Mouse (Mus musculus) hindbrain, embryonic 13.5 days (tissue): ENCODE data around the gene Erc2. TPM values are rescaled to one million over a fixed set of nuclear protein-coding genes. Genes with fewer than 3 reads are reported as not detected.

Experiments used
- ATAC-seq: fragments of 200-750 bp; cut with Nextera tagmentation; 2 replicates; pipeline ENCODE4 v1.8.0; 2017; ENCODE audit warnings: moderate TSS enrichment; ENCODE audit not compliant: low FRiP score
- H3K27ac ChIP-seq: fragments of 300-500 bp; sonication (generic); 2 replicates; pipeline ENCODE4 v1.5.1; 2015; ENCODE audit warnings: inconsistent platforms, mild to moderate bottlenecking, moderate library complexity
- H3K27me3 ChIP-seq: fragments of 300-500 bp; sonication (generic); 2 replicates; pipeline ENCODE4 v1.6.1; 2015; ENCODE audit warnings: mild to moderate bottlenecking, inconsistent platforms
- H3K36me3 ChIP-seq: fragments of 300-500 bp; sonication (generic); 2 replicates; pipeline ENCODE4 v1.6.1; 2015; ENCODE audit warnings: mild to moderate bottlenecking, inconsistent platforms
- H3K4me1 ChIP-seq: fragments of 300-500 bp; sonication (generic); replicated peaks from 2 replicates; pipeline ENCODE4 v1.6.1; 2015; ENCODE audit warnings: inconsistent platforms
- H3K4me2 ChIP-seq: fragments of 300-500 bp; sonication (generic); 2 replicates; pipeline ENCODE4 v1.6.1; 2015; ENCODE audit warnings: inconsistent platforms, mild to moderate bottlenecking, moderate library complexity
- H3K4me3 ChIP-seq: fragments of 300-500 bp; sonication (generic); 2 replicates; pipeline ENCODE4 v1.5.1; 2015; ENCODE audit warnings: mild to moderate bottlenecking, inconsistent platforms
- H3K9ac ChIP-seq: fragments of 300-500 bp; sonication (generic); 2 replicates; pipeline ENCODE4 v1.6.1; 2015; ENCODE audit warnings: mild to moderate bottlenecking, inconsistent platforms
- H3K9me3 ChIP-seq: fragments of 300-500 bp; sonication (generic); 2 replicates; pipeline ENCODE4 v1.6.1; 2016; ENCODE audit warnings: inconsistent platforms
- WGBS: fragments of 180-500 bp; shearing (Covaris S2); methylation state at CpG from one replicate; pipeline ENCODE4 v1.1.7; 2015; 5-methylcytosine and 5-hydroxymethylcytosine counted together
- polyA plus RNA-seq: library from polyadenylated mRNA; unstranded; fragments of >200 nt; fragmentation: Nextera tagmentation; extraction: Ambion mirVana; gene quantifications from 2 replicates; pipeline ENCODE4 v1.2.1, GENCODE M21; 2015

Erc2 gene
- polyA plus RNA-seq, 1 experiment from 2014 or later: 79.8 TPM

GRCm38 (mm10) chr14:28061649-28062375 lies 439.6 kb downstream of the Erc2 start:
- ATAC-seq: no peak
- Histone ChIP-seq H3K36me3 (no peaks in the 10 kb centered on the region), H3K4me2 (no peak overlapping the region), H3K9me3 (no peaks in the 10 kb centered on the region), H3K4me3 (no peak overlapping the region), H3K9ac (no peak overlapping the region), H3K27me3 (no peaks in the 10 kb centered on the region), H3K27ac (no peak overlapping the region), H3K4me1 (peaks cover 14% of the 10 kb centered on the region)
- WGBS: 76% methylated on average over 3 of the region's 3 CpGs

GRCm38 (mm10) chr14:28068021-28068420 lies 445.8 kb downstream of the Erc2 start:
- Histone ChIP-seq H3K4me1 (peaks cover 5% of the 10 kb centered on the region; the same call in 1 of the 2 replicates), H3K9me3 (no peaks in the 10 kb centered on the region), H3K36me3 (0 out of 2 replicates have a peak, but pooled peaks cover 1% of the 10 kb centered on the region), H3K4me3 (no peak overlapping the region), H3K27ac (no peak overlapping the region), H3K9ac (no peak overlapping the region), H3K27me3 (no peaks in the 10 kb centered on the region), H3K4me2 (no peak overlapping the region)
- 36% methylated on average over 12 of the region's 12 CpGs for WGBS
- no peak for ATAC-seq

GRCm38 (mm10) chr14:28069826-28070225 lies 447.6 kb downstream of the Erc2 start:
- peaks cover 5% of the 10 kb centered on the region; the same call in 1 of the 2 replicates for H3K4me1 ChIP-seq
- H3K9me3 ChIP-seq: no peaks in the 10 kb centered on the region
- no peaks in the 10 kb centered on the region for H3K27me3 ChIP-seq
- no peak overlapping the region for H3K9ac ChIP-seq
- no peak overlapping the region for H3K4me3 ChIP-seq
- H3K4me2 ChIP-seq: no peak overlapping the region
- no peak for ATAC-seq
- 92% methylated on average over 2 of the region's 2 CpGs for WGBS
- H3K36me3 ChIP-seq: 0 out of 2 replicates have a peak, but pooled peaks cover 6% of the 10 kb centered on the region
- no peak overlapping the region for H3K27ac ChIP-seq

DNA sequence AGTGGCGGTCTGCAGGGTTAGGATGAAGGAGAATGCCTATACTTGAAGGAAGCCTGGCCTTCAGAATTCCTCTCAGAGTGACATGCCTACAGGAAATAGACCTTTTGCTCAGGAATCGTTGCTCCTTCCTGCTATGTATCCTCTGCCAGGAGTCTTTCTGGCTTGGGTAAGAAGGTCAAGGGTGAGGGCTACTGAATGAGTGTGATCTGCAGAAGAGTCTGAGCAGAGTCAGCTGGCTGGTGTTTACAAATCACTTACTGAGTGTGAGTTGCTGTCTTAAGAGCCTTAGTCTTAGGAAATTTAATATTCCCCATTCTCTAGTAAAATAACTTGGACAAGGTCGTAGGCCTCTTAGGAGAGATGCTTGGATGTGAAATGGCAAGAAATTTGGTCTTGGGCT lies 450.3 kb downstream of the Erc2 start:
- Histone ChIP-seq H3K9ac (no peak overlapping the region), H3K36me3 (0 out of 2 replicates have a peak, but pooled peaks cover 6% of the 10 kb centered on the region), H3K27ac (no peak overlapping the region), H3K4me3 (no peak overlapping the region), H3K4me2 (no peak overlapping the region), H3K9me3 (no peaks in the 10 kb centered on the region), H3K4me1 (peaks cover 5% of the 10 kb centered on the region; the same call in 1 of the 2 replicates), H3K27me3 (no peaks in the 10 kb centered on the region)
- 90% methylated on average over 3 of the region's 3 CpGs for WGBS
- no peak for ATAC-seq

GRCm38 (mm10) chr14:28089636-28090443 lies 467.6 kb downstream of the Erc2 start:
- 0 out of 2 replicates have a peak, but pooled peaks cover 11% of the 10 kb centered on the region for H3K36me3 ChIP-seq
- H3K4me3 ChIP-seq: no peak overlapping the region
- ATAC-seq: no peak
- 65% methylated on average over 8 of the region's 8 CpGs for WGBS
- no peaks in the 10 kb centered on the region for H3K4me1 ChIP-seq
- no peaks in the 10 kb centered on the region for H3K9me3 ChIP-seq
- no peak overlapping the region for H3K9ac ChIP-seq
- no peak overlapping the region for H3K4me2 ChIP-seq
- H3K27ac ChIP-seq: no peak overlapping the region
- H3K27me3 ChIP-seq: peaks cover 3% of the 10 kb centered on the region; the same call in 1 of the 2 replicates

- H3K4me1 ChIP-seq: no peaks in the 10 kb centered on the region
- no peak overlapping the region for H3K9ac ChIP-seq
- peaks cover 3% of the 10 kb centered on the region; the same call in 1 of the 2 replicates for H3K27me3 ChIP-seq
- H3K4me3 ChIP-seq: no peak overlapping the region
- no peak overlapping the region for H3K4me2 ChIP-seq
- H3K27ac ChIP-seq: no peak overlapping the region
- H3K9me3 ChIP-seq: no peaks in the 10 kb centered on the region
- WGBS: 90% methylated on average over 1 of the region's 1 CpGs
- H3K36me3 ChIP-seq: 0 out of 2 replicates have a peak, but pooled peaks cover 13% of the 10 kb centered on the region
- no peak for ATAC-seq
Measured at GRCm38 (mm10) chr14:28091367-28091766, 469.1 kb downstream of the Erc2 start.

DNA sequence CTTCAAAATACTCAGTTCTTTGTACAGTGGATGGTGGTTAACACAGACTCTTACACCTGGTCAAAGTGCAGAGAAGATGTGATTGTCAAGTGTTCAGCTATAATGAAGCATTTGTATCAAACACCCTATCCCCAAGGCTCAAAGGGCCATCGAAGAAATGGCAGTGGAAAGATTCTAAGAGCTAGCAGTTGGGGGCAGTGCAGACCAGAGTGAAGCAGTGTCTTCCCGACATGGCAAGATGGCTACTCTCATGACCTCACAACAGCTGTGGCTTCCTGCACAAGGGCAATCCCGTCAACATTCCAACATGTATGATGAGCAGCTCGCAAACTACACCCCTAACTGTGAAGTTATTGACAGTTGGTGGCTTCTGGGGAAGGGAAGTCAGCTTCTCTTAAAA lies 471.0 kb downstream of the Erc2 start:
- Histone ChIP-seq H3K4me3 (no peak overlapping the region), H3K4me1 (no peaks in the 10 kb centered on the region), H3K9ac (no peak overlapping the region), H3K9me3 (no peaks in the 10 kb centered on the region), H3K4me2 (no peak overlapping the region), H3K27ac (no peak overlapping the region), H3K36me3 (0 out of 2 replicates have a peak, but pooled peaks cover 13% of the 10 kb centered on the region), H3K27me3 (peaks cover 3% of the 10 kb centered on the region; the same call in 1 of the 2 replicates)
- no peak for ATAC-seq
- WGBS: 69% methylated on average over 4 of the region's 4 CpGs

DNA sequence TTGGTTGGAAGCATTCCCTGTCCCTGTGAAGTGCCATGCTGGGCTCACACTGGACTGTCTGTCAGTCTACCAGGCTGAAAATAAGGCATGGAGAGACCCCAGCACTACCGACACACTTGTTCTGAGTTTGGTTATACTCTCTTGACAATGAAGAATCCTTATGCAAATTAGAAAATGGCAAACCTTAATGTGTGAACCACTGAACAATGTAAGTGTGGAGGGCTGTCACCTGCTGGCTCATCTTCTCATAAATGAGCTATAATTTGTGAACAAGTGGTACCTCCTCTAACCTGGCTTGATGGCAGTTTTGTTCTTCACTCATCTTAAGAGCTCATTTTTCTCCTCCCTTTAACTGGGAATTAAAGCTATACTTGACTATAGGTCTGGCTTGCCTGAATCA lies 471.7 kb downstream of the Erc2 start:
- ATAC-seq: no peak
- Histone ChIP-seq H3K4me1 (no peaks in the 10 kb centered on the region), H3K4me2 (no peak overlapping the region), H3K4me3 (no peak overlapping the region), H3K9me3 (no peaks in the 10 kb centered on the region), H3K27ac (no peak overlapping the region), H3K27me3 (peaks cover 3% of the 10 kb centered on the region; the same call in 1 of the 2 replicates), H3K9ac (no peak overlapping the region), H3K36me3 (0 out of 2 replicates have a peak, but pooled peaks cover 13% of the 10 kb centered on the region)
- 86% methylated on average over 1 of the region's 1 CpGs for WGBS

GRCm38 (mm10) chr14:28099084-28099483 lies 476.9 kb downstream of the Erc2 start:
- H3K27ac ChIP-seq: no peak overlapping the region
- H3K27me3 ChIP-seq: no peaks in the 10 kb centered on the region
- 0 out of 2 replicates have a peak, but pooled peaks cover 8% of the 10 kb centered on the region for H3K36me3 ChIP-seq
- no peaks in the 10 kb centered on the region for H3K4me1 ChIP-seq
- H3K9me3 ChIP-seq: no peaks in the 10 kb centered on the region
- 89% methylated on average over 5 of the region's 5 CpGs for WGBS
- no peak for ATAC-seq
- H3K4me2 ChIP-seq: no peak overlapping the region
- no peak overlapping the region for H3K9ac ChIP-seq
- no peak overlapping the region for H3K4me3 ChIP-seq

- Histone ChIP-seq H3K27ac (no peak overlapping the region), H3K4me1 (no peaks in the 10 kb centered on the region), H3K4me2 (no peak overlapping the region), H3K27me3 (no peaks in the 10 kb centered on the region), H3K4me3 (no peak overlapping the region), H3K9me3 (no peaks in the 10 kb centered on the region), H3K9ac (no peak overlapping the region), H3K36me3 (no peaks in the 10 kb centered on the region)
- 95% methylated on average over 2 of the region's 2 CpGs for WGBS
- no peak for ATAC-seq
Measured at GRCm38 (mm10) chr14:28113121-28113520, 490.9 kb downstream of the Erc2 start.

- no peak overlapping the region for H3K4me2 ChIP-seq
- H3K9ac ChIP-seq: no peak overlapping the region
- H3K9me3 ChIP-seq: no peaks in the 10 kb centered on the region
- ATAC-seq: no peak
- no peaks in the 10 kb centered on the region for H3K4me1 ChIP-seq
- WGBS: 65% methylated on average over 5 of the region's 5 CpGs
- peaks cover 11% of the 10 kb centered on the region; the same call in 1 of the 2 replicates for H3K36me3 ChIP-seq
- H3K4me3 ChIP-seq: no peak overlapping the region
- H3K27ac ChIP-seq: no peak overlapping the region
- no peaks in the 10 kb centered on the region for H3K27me3 ChIP-seq
Measured at GRCm38 (mm10) chr14:28120851-28121250, 498.6 kb downstream of the Erc2 start.

- Histone ChIP-seq H3K27ac (no peak overlapping the region), H3K36me3 (no peaks in the 10 kb centered on the region), H3K9me3 (no peaks in the 10 kb centered on the region), H3K4me1 (no peaks in the 10 kb centered on the region), H3K4me3 (no peak overlapping the region), H3K27me3 (no peaks in the 10 kb centered on the region), H3K9ac (no peak overlapping the region), H3K4me2 (no peak overlapping the region)
- 93% methylated on average over 8 of the region's 8 CpGs for WGBS
- ATAC-seq: no peak
Measured at GRCm38 (mm10) chr14:28126842-28127241, 504.6 kb downstream of the Erc2 start.
